Mouse (Mus musculus) hindbrain, embryonic 14.5 days (tissue): ENCODE measurements around the gene Gdf1. TPM values are rescaled to one million over a fixed set of nuclear protein-coding genes. Genes with fewer than 3 reads are reported as not detected.

ENCODE experiments used
- ATAC-seq: fragments of 200-750 bp; cut with Nextera tagmentation; 2 replicates; pipeline ENCODE4 v1.8.0; 2017; ENCODE audit warnings: moderate number of reproducible peaks, mild to moderate bottlenecking, moderate TSS enrichment, moderate library complexity; ENCODE audit not compliant: low FRiP score
- DNase-seq: peaks from one replicate; pipeline ENCODE4 v3.0.0-alpha.2; 2015; ENCODE audit warnings: low spot score
- H3K27ac ChIP-seq: fragments of 300-500 bp; sonication (generic); 2 replicates; pipeline ENCODE4 v1.5.1; 2014; ENCODE audit warnings: mild to moderate bottlenecking, moderate library complexity
- H3K27me3 ChIP-seq: fragments of 300-500 bp; sonication (generic); 2 replicates; pipeline ENCODE4 v1.6.1; 2014; ENCODE audit warnings: mild to moderate bottlenecking, low read length, mixed read lengths; ENCODE audit not compliant: control insufficient read depth, insufficient read depth
- H3K36me3 ChIP-seq: fragments of 300-500 bp; sonication (generic); replicated peaks from 2 replicates; pipeline ENCODE4 v1.6.1; 2014; ENCODE audit not compliant: control insufficient read depth, insufficient read depth
- H3K4me1 ChIP-seq: fragments of 300-500 bp; sonication (generic); replicated peaks from 2 replicates; pipeline ENCODE4 v1.6.1; 2014; ENCODE audit warnings: antibody characterized with exemption, low read length, mixed read lengths; ENCODE audit not compliant: control insufficient read depth, insufficient read depth
- H3K4me2 ChIP-seq: fragments of 300-500 bp; sonication (generic); replicated peaks from 2 replicates; pipeline ENCODE4 v1.6.1; 2014; ENCODE audit warnings: mild to moderate bottlenecking, moderate library complexity
- H3K4me3 ChIP-seq: fragments of 300-500 bp; sonication (generic); replicated peaks from 2 replicates; pipeline ENCODE4 v1.5.1; 2014; ENCODE audit warnings: mild to moderate bottlenecking, low read length
- H3K9ac ChIP-seq: fragments of 300-500 bp; sonication (generic); 2 replicates; pipeline ENCODE4 v1.6.1; 2014
- H3K9me3 ChIP-seq: fragments of 300-500 bp; sonication (generic); 2 replicates; pipeline ENCODE4 v1.6.1; 2016; ENCODE audit warnings: low read length; ENCODE audit not compliant: control insufficient read depth
- WGBS: fragments of 180-500 bp; shearing (Covaris S2); extraction: QIAGEN DNeasy Blood & Tissue Kit; methylation state at CpG from one replicate; pipeline ENCODE4 v1.1.7; 2014; 5-methylcytosine and 5-hydroxymethylcytosine counted together
- polyA plus RNA-seq: library from polyadenylated mRNA; unstranded; fragments of >200 nt; fragmentation: Nextera tagmentation; extraction: Ambion mirVana; gene quantifications from 2 replicates; pipeline ENCODE4 v1.2.1, GENCODE M21; 2014

Gdf1 gene
- polyA plus RNA-seq, 1 experiment from 2014 or later = 0.23 TPM

- Histone ChIP-seq H3K4me3 (no peak overlapping the region), H3K27ac (no peak overlapping the region), H3K4me2 (no peak overlapping the region), H3K27me3 (no peaks in the 10 kb centered on the region), H3K36me3 (peaks cover 89% of the 10 kb centered on the region), H3K4me1 (no peaks in the 10 kb centered on the region), H3K9ac (no peak overlapping the region), H3K9me3 (no peaks in the 10 kb centered on the region)
- no peak for ATAC-seq
- WGBS = 92% methylated on average over 3 of the region's 3 CpGs
- DNase-seq = no peak
Measured at GRCm38 (mm10) chr8:70323716-70324115, 5.9 kb upstream of the Gdf1 start.

- Histone ChIP-seq H3K27ac (no peak overlapping the region), H3K4me1 (peaks cover 14% of the 10 kb centered on the region; the same call in 1 of the 2 replicates), H3K9ac (no peak overlapping the region), H3K4me3 (no peak overlapping the region), H3K27me3 (no peaks in the 10 kb centered on the region), H3K9me3 (no peaks in the 10 kb centered on the region), H3K4me2 (no peak overlapping the region), H3K36me3 (peaks cover 91% of the 10 kb centered on the region)
- WGBS = 94% methylated on average over 6 of the region's 6 CpGs
- ATAC-seq (no peak), DNase-seq (no peak)
Measured at GRCm38 (mm10) chr8:70327512-70327911, 2.1 kb upstream of the Gdf1 start.

- Histone ChIP-seq H3K4me3 (no peak overlapping the region; the same call in 1 of the 2 replicates), H3K27me3 (no peaks in the 10 kb centered on the region), H3K4me2 (0 out of 2 replicates have a peak overlapping the region, but pooled peaks have one; percentile 1), H3K9me3 (no peaks in the 10 kb centered on the region), H3K4me1 (peaks cover 14% of the 10 kb centered on the region; the same call in 1 of the 2 replicates), H3K36me3 (peaks cover 93% of the 10 kb centered on the region), H3K27ac (no peak overlapping the region), H3K9ac (peak overlapping the region; percentile 13; the same call in 1 of the 2 replicates)
- WGBS = 6% methylated on average over 41 of the region's 45 CpGs
- DNase-seq = no peak
- ATAC-seq = peak; percentile 28
Measured at GRCm38 (mm10) chr8:70329835-70330740, 471 bp downstream of the Gdf1 start.

- Histone ChIP-seq H3K9me3 (no peaks in the 10 kb centered on the region), H3K36me3 (peaks cover 95% of the 10 kb centered on the region), H3K9ac (no peak overlapping the region), H3K27ac (no peak overlapping the region), H3K4me3 (no peak overlapping the region; the same call in 1 of the 2 replicates), H3K4me2 (0 out of 2 replicates have a peak overlapping the region, but pooled peaks have one; percentile 1), H3K27me3 (no peaks in the 10 kb centered on the region), H3K4me1 (peaks cover 14% of the 10 kb centered on the region; the same call in 1 of the 2 replicates)
- ATAC-seq (peak; percentile 77), DNase-seq (peak; percentile 57)
- 27% methylated on average over 53 of the region's 53 CpGs for WGBS
Measured at GRCm38 (mm10) chr8:70330741-70331364, 1.2 kb downstream of the Gdf1 start.

GRCm38 (mm10) chr8:70331526-70331925 is 1.9 kb downstream of the Gdf1 start:
- Histone ChIP-seq H3K36me3 (peaks cover 95% of the 10 kb centered on the region), H3K9ac (no peak overlapping the region), H3K27ac (no peak overlapping the region), H3K4me3 (no peak overlapping the region), H3K4me2 (no peak overlapping the region), H3K9me3 (no peaks in the 10 kb centered on the region), H3K27me3 (no peaks in the 10 kb centered on the region), H3K4me1 (peaks cover 14% of the 10 kb centered on the region; the same call in 1 of the 2 replicates)
- WGBS = 56% methylated on average over 19 of the region's 19 CpGs
- DNase-seq (no peak), ATAC-seq (no peak)

GRCm38 (mm10) chr8:70332070-70332877 is 2.7 kb downstream of the Gdf1 start:
- WGBS = 24% methylated on average over 40 of the region's 41 CpGs
- peak; percentile 76 for ATAC-seq
- no peak overlapping the region for H3K9ac ChIP-seq
- peak; percentile 81 for DNase-seq
- no peak overlapping the region for H3K27ac ChIP-seq
- H3K4me2 ChIP-seq = no peak overlapping the region
- H3K9me3 ChIP-seq = no peaks in the 10 kb centered on the region
- no peaks in the 10 kb centered on the region for H3K27me3 ChIP-seq
- no peak overlapping the region for H3K4me3 ChIP-seq
- peaks cover 14% of the 10 kb centered on the region; the same call in 1 of the 2 replicates for H3K4me1 ChIP-seq
- peaks cover 96% of the 10 kb centered on the region for H3K36me3 ChIP-seq

GRCm38 (mm10) chr8:70332878-70333202 is 3.2 kb downstream of the Gdf1 start:
- H3K36me3 ChIP-seq = peaks cover 96% of the 10 kb centered on the region
- no peak overlapping the region for H3K4me3 ChIP-seq
- no peaks in the 10 kb centered on the region for H3K27me3 ChIP-seq
- peaks cover 14% of the 10 kb centered on the region; the same call in 1 of the 2 replicates for H3K4me1 ChIP-seq
- no peak overlapping the region for H3K9ac ChIP-seq
- no peak for DNase-seq
- 87% methylated on average over 6 of the region's 6 CpGs for WGBS
- H3K4me2 ChIP-seq = no peak overlapping the region
- H3K9me3 ChIP-seq = no peaks in the 10 kb centered on the region
- no peak overlapping the region for H3K27ac ChIP-seq
- 0 out of 2 replicates have a peak, but pooled peaks have one; percentile 1 for ATAC-seq

GRCm38 (mm10) chr8:70338931-70339330 is 9.3 kb downstream of the Gdf1 start:
- no peak for DNase-seq
- Histone ChIP-seq H3K9me3 (no peaks in the 10 kb centered on the region), H3K27ac (no peak overlapping the region), H3K27me3 (no peaks in the 10 kb centered on the region), H3K9ac (no peak overlapping the region), H3K4me3 (no peak overlapping the region), H3K4me2 (no peak overlapping the region), H3K36me3 (peaks cover 98% of the 10 kb centered on the region), H3K4me1 (no peaks in the 10 kb centered on the region)
- WGBS = 90% methylated on average over 7 of the region's 7 CpGs
- ATAC-seq = no peak

GRCm38 (mm10) chr8:70340659-70341058 is 11.0 kb downstream of the Gdf1 start:
- no peaks in the 10 kb centered on the region for H3K9me3 ChIP-seq

More at GRCm38 (mm10) chr8:70340659-70341058, 11.0 kb downstream of the Gdf1 start:
- 93% methylated on average over 7 of the region's 7 CpGs for WGBS
- H3K27ac ChIP-seq = no peak overlapping the region
- no peak for DNase-seq
- no peaks in the 10 kb centered on the region for H3K27me3 ChIP-seq
- no peak overlapping the region for H3K4me2 ChIP-seq
- H3K36me3 ChIP-seq = peaks cover 81% of the 10 kb centered on the region
- H3K4me1 ChIP-seq = no peaks in the 10 kb centered on the region
- no peak overlapping the region for H3K4me3 ChIP-seq
- ATAC-seq = no peak
- no peak overlapping the region for H3K9ac ChIP-seq
